Mouse (Mus musculus): ENCODE results near the gene Aplp1.

DNA sequence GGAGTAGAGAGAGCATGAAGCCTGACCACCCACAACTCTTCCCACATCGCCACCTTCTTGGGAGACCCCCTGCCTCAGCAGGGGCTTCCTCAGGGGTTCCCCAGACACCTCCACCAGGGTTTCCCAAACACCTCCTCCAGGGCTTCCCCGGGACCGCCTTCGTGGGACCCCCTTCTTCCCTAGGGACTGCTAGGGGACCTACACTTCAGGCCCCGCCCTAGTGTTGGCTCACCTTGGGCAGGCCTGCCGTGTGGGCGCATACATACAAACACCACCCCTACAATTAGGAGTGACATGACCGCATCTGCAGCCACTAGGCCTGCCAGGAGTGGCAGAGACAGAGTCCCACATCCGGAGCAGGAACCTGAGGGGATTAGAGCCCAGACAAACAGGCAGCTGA lies 27.5 kb downstream of the Aplp1 start:
- TF ChIP-seq CTCF (IDR thresholded peaks at IDR 0.05) (no peak), POLR2A (IDR thresholded peaks at IDR 0.05; ENCODE audit: insufficient read depth, low read depth, low read length) (no peak), EP300 (IDR thresholded peaks at IDR 0.05; ENCODE audit: insufficient read depth, low read depth, low read length) (no peak)

Measured in heart, adult 2 months (tissue).